Comparison of ENCODE assay signal across 22 mouse cellular contexts in genomic region chr5:96954466-96955027, GRCm38 (mm10). TPM values are rescaled to one million over a fixed set of nuclear protein-coding genes. Genes with fewer than 3 reads are reported as not detected.
DNase-seq lines count a peak whose midpoint lies in the region; ATAC-seq and TF ChIP-seq lines count a peak whose summit lies in the region.
"Had no signal": no experiment of that assay in that cellular context is flagged by ENCODE, and none has a peak within 500 bp of the region (broad histone marks: within the 10 kb centered on the region; RNA-seq: fewer than 3 reads in every experiment).

No protein-coding gene starts in this region.

- no peak overlapping the region for H3K4me2 ChIP-seq in embryonic facial prominence, embryonic 14.5 days (ENCODE audit: low read depth, low read length)
- H3K4me2 ChIP-seq in liver, embryonic 13.5 days = no peak overlapping the region
- no peak overlapping the region for H3K4me2 ChIP-seq in liver, embryonic 12.5 days
- H3K4me2 ChIP-seq: embryonic facial prominence, embryonic 13.5 days; hindbrain, embryonic 13.5 days had no signal

- ATAC-seq in embryonic facial prominence, embryonic 14.5 days (ENCODE audit: low read depth) = peak; percentile 60
- no peak for ATAC-seq in liver, embryonic 13.5 days (ENCODE audit: low read depth)
- no peak for ATAC-seq in liver, embryonic 12.5 days
- ATAC-seq: CD4-positive, CD25-positive, alpha-beta regulatory T cell, adult 4 months had no signal

- no peak for TF ChIP-seq POLR2A in cerebellum, adult 2 months (IDR thresholded peaks at IDR 0.05; ENCODE audit: borderline replicate concordance, insufficient read depth, low read length)

- no peak for TF ChIP-seq CTCF in cerebellum, adult 2 months (IDR thresholded peaks at IDR 0.05; ENCODE audit: borderline replicate concordance, insufficient read depth, low read depth, low read length)

- H3K9me3 ChIP-seq in embryonic facial prominence, embryonic 14.5 days (ENCODE audit: control insufficient read depth, low read length) = no peaks in the 10 kb centered on the region
- H3K9me3 ChIP-seq in embryonic facial prominence, embryonic 10.5 days = no peaks in the 10 kb centered on the region
- H3K9me3 ChIP-seq in liver, embryonic 13.5 days (replicated peaks) = no peaks in the 10 kb centered on the region
- no peaks in the 10 kb centered on the region for H3K9me3 ChIP-seq in liver, embryonic 12.5 days (replicated peaks)
- H3K9me3 ChIP-seq: embryonic facial prominence, embryonic 13.5 days; G1E; heart, embryonic 10.5 days; hindbrain, embryonic 13.5 days had no signal

- no peak overlapping the region for H3K9ac ChIP-seq in embryonic facial prominence, embryonic 14.5 days (ENCODE audit: low read depth, low read length)
- H3K9ac ChIP-seq in liver, embryonic 13.5 days = no peak overlapping the region
- H3K9ac ChIP-seq in liver, embryonic 12.5 days = no peak overlapping the region
- H3K9ac ChIP-seq: embryonic facial prominence, embryonic 13.5 days; hindbrain, embryonic 13.5 days had no signal

- H3K27me3 ChIP-seq in embryonic facial prominence, embryonic 14.5 days (replicated peaks; ENCODE audit: control insufficient read depth, insufficient read depth, low read length) = no peaks in the 10 kb centered on the region
- no peaks in the 10 kb centered on the region for H3K27me3 ChIP-seq in embryonic facial prominence, embryonic 10.5 days (replicated peaks; ENCODE audit: low read depth, poor library complexity, severe bottlenecking)
- no peaks in the 10 kb centered on the region for H3K27me3 ChIP-seq in liver, embryonic 13.5 days
- H3K27me3 ChIP-seq in liver, embryonic 12.5 days (replicated peaks) = no peaks in the 10 kb centered on the region
- H3K27me3 ChIP-seq in cerebellum, adult 2 months (ENCODE audit: control insufficient read depth, insufficient read depth, low read length) = no peaks in the 10 kb centered on the region
- H3K27me3 ChIP-seq: embryonic facial prominence, embryonic 13.5 days; hindbrain, embryonic 13.5 days had no signal

- H3K36me3 ChIP-seq in embryonic facial prominence, embryonic 14.5 days (ENCODE audit: control insufficient read depth, insufficient read depth, low read length) = no peaks in the 10 kb centered on the region
- no peaks in the 10 kb centered on the region for H3K36me3 ChIP-seq in embryonic facial prominence, embryonic 10.5 days (replicated peaks)
- H3K36me3 ChIP-seq in liver, embryonic 13.5 days = no peaks in the 10 kb centered on the region
- no peaks in the 10 kb centered on the region for H3K36me3 ChIP-seq in liver, embryonic 12.5 days
- H3K36me3 ChIP-seq: embryonic facial prominence, embryonic 13.5 days; G1E; heart, embryonic 10.5 days; hindbrain, embryonic 13.5 days had no signal

- H3K27ac ChIP-seq in embryonic facial prominence, embryonic 14.5 days (replicated peaks; ENCODE audit: low read depth, low read length) = no peak overlapping the region
- no peak overlapping the region for H3K27ac ChIP-seq in embryonic facial prominence, embryonic 10.5 days (replicated peaks)
- H3K27ac ChIP-seq in liver, embryonic 13.5 days = peak overlapping the region; percentile 26
- no peak overlapping the region for H3K27ac ChIP-seq in liver, embryonic 12.5 days
- H3K27ac ChIP-seq in cerebellum, adult 2 months (ENCODE audit: insufficient read depth, low read length) = no peak overlapping the region
- H3K27ac ChIP-seq: embryonic facial prominence, embryonic 13.5 days; heart, embryonic 10.5 days; hindbrain, embryonic 13.5 days; hindbrain, postnatal 0 days had no signal

- no peak overlapping the region for H3K4me3 ChIP-seq in embryonic facial prominence, embryonic 14.5 days (ENCODE audit: low read depth, low read length)
- no peak overlapping the region for H3K4me3 ChIP-seq in embryonic facial prominence, embryonic 10.5 days
- H3K4me3 ChIP-seq in liver, embryonic 13.5 days (replicated peaks) = no peak overlapping the region
- no peak overlapping the region for H3K4me3 ChIP-seq in liver, embryonic 12.5 days
- H3K4me3 ChIP-seq in cerebellum, adult 2 months (replicated peaks; ENCODE audit: insufficient read depth, low read depth, low read length) = no peak overlapping the region
- H3K4me3 ChIP-seq: embryonic facial prominence, embryonic 13.5 days; heart, embryonic 10.5 days; hindbrain, embryonic 13.5 days had no signal

- DNase-seq in embryonic facial prominence, embryonic 14.5 days (ENCODE audit: low spot score) = peak; percentile 51
- DNase-seq in embryonic facial prominence, embryonic 10.5 days (ENCODE audit: low spot score) = no peak
- peak; percentile 9 for DNase-seq in heart, adult 11 months
- DNase-seq in heart, postnatal 14 days = no peak
- DNase-seq in liver, embryonic 13.5 days = no peak
- no peak for DNase-seq in cerebellum, adult 2 months
- DNase-seq: adrenal gland, adult 8-10 months; adrenal gland, postnatal 36 days; B cell, adult 2 months; cerebellum, adult 11 months; cerebellum, adult 9-10 months; cerebellum, postnatal 25 days; gastrocnemius, postnatal 25 days; heart, adult 18-20 months; heart, postnatal 10 days had no signal

- intact Hi-C loops in heart, postnatal 14 days (cut with DNase I) = no loop called here

- 54% methylated on average over 10 of the region's 10 CpGs for WGBS in embryonic facial prominence, embryonic 14.5 days
- 83% methylated on average over 10 of the region's 10 CpGs for WGBS in embryonic facial prominence, embryonic 10.5 days
- 89% methylated on average over 10 of the region's 10 CpGs for WGBS in liver, embryonic 13.5 days (ENCODE audit: insufficient replicate concordance)
- 90% methylated on average over 10 of the region's 10 CpGs for WGBS in liver, embryonic 12.5 days (ENCODE audit: insufficient replicate concordance)
- WGBS in cerebellum, adult 2 months = 62% methylated on average over 10 of the region's 10 CpGs

- H3K4me1 ChIP-seq in embryonic facial prominence, embryonic 14.5 days (ENCODE audit: control insufficient read depth, insufficient read depth, low read length) = no peaks in the 10 kb centered on the region
- H3K4me1 ChIP-seq in embryonic facial prominence, embryonic 10.5 days = peaks cover 15% of the 10 kb centered on the region
- H3K4me1 ChIP-seq in liver, embryonic 13.5 days (replicated peaks) = peaks cover 61% of the 10 kb centered on the region
- H3K4me1 ChIP-seq in liver, embryonic 12.5 days = peaks cover 59% of the 10 kb centered on the region
- no peaks in the 10 kb centered on the region for H3K4me1 ChIP-seq in cerebellum, adult 2 months (ENCODE audit: control insufficient read depth, insufficient read depth, low read length)
- H3K4me1 ChIP-seq: embryonic facial prominence, embryonic 13.5 days; heart, embryonic 10.5 days had no signal

RNA-seq across cellular contexts. Expression of gene Bmp2k, which starts 42.9 kb away (rescaled TPM):
- 12.3 and 12.7 TPM in 2 replicates for polyA plus RNA-seq in embryonic facial prominence, embryonic 14.5 days (2014; fragmentation: Nextera tagmentation; extraction: Ambion mirVana)
- 8.0 and 8.1 TPM in 2 replicates for polyA plus RNA-seq in embryonic facial prominence, embryonic 10.5 days (2016; fragmentation: Nextera tagmentation; extraction: Ambion mirVana)
- total RNA-seq in heart, postnatal 14 days (2021) = 10 to 100 TPM; 11.5 to 12.1 TPM
- 34.7 and 39.3 TPM in 2 replicates for polyA plus RNA-seq in liver, embryonic 13.5 days (2015; fragmentation: Nextera tagmentation; extraction: Ambion mirVana)
- polyA plus RNA-seq in liver, embryonic 12.5 days (2016; fragmentation: Nextera tagmentation; extraction: Ambion mirVana) = 57.2 and 59.8 TPM in 2 replicates
- polyA plus RNA-seq in cerebellum, adult 2 months (2012; rRNA removed) = 10.3 and 11.4 TPM in 2 replicates

Comparison
In these comparisons a context has a peak if more than half of its experiments do, and no peak if none do; other contexts are left out.
1. DNase-seq: peak in embryonic facial prominence, embryonic 14.5 days (single experiment) and heart, adult 11 months (single experiment); none in embryonic facial prominence, embryonic 10.5 days (single experiment), heart, postnatal 14 days (0 of 2), liver, embryonic 13.5 days (single experiment) and cerebellum, adult 2 months (0 of 2).